Mouse (Mus musculus): ENCODE data around the gene Sepsecs. TPM values are rescaled to one million over a fixed set of nuclear protein-coding genes. Genes with fewer than 3 reads are reported as not detected.

The Sepsecs gene
- polyA plus RNA-seq, 1 experiment from 2014 or later = 7.0 TPM

GRCm38 (mm10) chr5:52641736-52642135 lies 27.8 kb downstream of the Sepsecs start:
- no peak for ATAC-seq (ENCODE audit: insufficient number of reproducible peaks, insufficient read depth, low FRiP score, low read depth)
- H3K9me3 ChIP-seq (ENCODE audit: control insufficient read depth, low read length) = 0 out of 2 replicates have a peak, but pooled peaks cover 5% of the 10 kb centered on the region
- no peak overlapping the region for H3K9ac ChIP-seq (ENCODE audit: low read length)
- no peaks in the 10 kb centered on the region for H3K27me3 ChIP-seq (ENCODE audit: control insufficient read depth, insufficient read depth, low read length)
- H3K4me2 ChIP-seq (ENCODE audit: low read length) = no peak overlapping the region
- no peak overlapping the region for H3K27ac ChIP-seq (replicated peaks in 1 of 2; ENCODE audit: control insufficient read depth in 1 of 2, insufficient read depth in 1 of 2, low read depth in 2 of 2, low read length in 2 of 2)
- peaks cover 58% of the 10 kb centered on the region for H3K36me3 ChIP-seq (ENCODE audit: control insufficient read depth, insufficient read depth, low read length)
- 93% methylated on average over 6 of the region's 6 CpGs for WGBS
- no peak overlapping the region for H3K4me3 ChIP-seq (ENCODE audit: control insufficient read depth in 1 of 2, insufficient read depth in 1 of 2, low read depth in 1 of 2, low read length in 2 of 2)
- no peaks in the 10 kb centered on the region for H3K4me1 ChIP-seq (ENCODE audit: control insufficient read depth in 2 of 2, insufficient read depth in 2 of 2, low read length in 2 of 2)

GRCm38 (mm10) chr5:52638916-52639315 lies 30.6 kb downstream of the Sepsecs start:
- no peak for ATAC-seq (ENCODE audit: insufficient number of reproducible peaks, insufficient read depth, low FRiP score, low read depth)
- 90% methylated on average over 8 of the region's 8 CpGs for WGBS
- no peaks in the 10 kb centered on the region; a peak in 2 of 4 replicates for H3K4me1 ChIP-seq (ENCODE audit: control insufficient read depth in 2 of 2, insufficient read depth in 2 of 2, low read length in 2 of 2)

GRCm38 (mm10) chr5:52638006-52638405 lies 31.5 kb downstream of the Sepsecs start:
- Histone ChIP-seq H3K9ac (ENCODE audit: low read length) (no peak overlapping the region), H3K9me3 (ENCODE audit: control insufficient read depth, low read length) (no peaks in the 10 kb centered on the region), H3K27me3 (ENCODE audit: control insufficient read depth, insufficient read depth, low read length) (no peaks in the 10 kb centered on the region), H3K4me1 (ENCODE audit: control insufficient read depth in 2 of 2, insufficient read depth in 2 of 2, low read length in 2 of 2) (no peaks in the 10 kb centered on the region; a peak in 2 of 4 replicates), H3K4me2 (ENCODE audit: low read length) (no peak overlapping the region), H3K27ac (replicated peaks in 1 of 2; ENCODE audit: control insufficient read depth in 1 of 2, insufficient read depth in 1 of 2, low read depth in 2 of 2, low read length in 2 of 2) (no peak overlapping the region), H3K4me3 (ENCODE audit: control insufficient read depth in 1 of 2, insufficient read depth in 1 of 2, low read depth in 1 of 2, low read length in 2 of 2) (no peak overlapping the region), H3K36me3 (ENCODE audit: control insufficient read depth, insufficient read depth, low read length) (peaks cover 22% of the 10 kb centered on the region)
- 88% methylated on average over 7 of the region's 7 CpGs for WGBS
- ATAC-seq (ENCODE audit: insufficient number of reproducible peaks, insufficient read depth, low FRiP score, low read depth) = no peak

More at GRCm38 (mm10) chr5:52638916-52639315, 30.6 kb downstream of the Sepsecs start:
- H3K9me3 ChIP-seq (ENCODE audit: control insufficient read depth, low read length) = no peaks in the 10 kb centered on the region
- no peak overlapping the region for H3K9ac ChIP-seq (ENCODE audit: low read length)
- no peak overlapping the region for H3K4me3 ChIP-seq (ENCODE audit: control insufficient read depth in 1 of 2, insufficient read depth in 1 of 2, low read depth in 1 of 2, low read length in 2 of 2)
- peaks cover 32% of the 10 kb centered on the region for H3K36me3 ChIP-seq (ENCODE audit: control insufficient read depth, insufficient read depth, low read length)
- no peak overlapping the region for H3K4me2 ChIP-seq (ENCODE audit: low read length)
- no peak overlapping the region for H3K27ac ChIP-seq (replicated peaks in 1 of 2; ENCODE audit: control insufficient read depth in 1 of 2, insufficient read depth in 1 of 2, low read depth in 2 of 2, low read length in 2 of 2)
- H3K27me3 ChIP-seq (ENCODE audit: control insufficient read depth, insufficient read depth, low read length) = no peaks in the 10 kb centered on the region

GRCm38 (mm10) chr5:52636923-52637322 lies 32.6 kb downstream of the Sepsecs start:
- Histone ChIP-seq H3K4me2 (ENCODE audit: low read length) (no peak overlapping the region), H3K4me1 (ENCODE audit: control insufficient read depth in 2 of 2, insufficient read depth in 2 of 2, low read length in 2 of 2) (no peaks in the 10 kb centered on the region; a peak in 2 of 4 replicates), H3K36me3 (ENCODE audit: control insufficient read depth, insufficient read depth, low read length) (peaks cover 12% of the 10 kb centered on the region), H3K27me3 (ENCODE audit: control insufficient read depth, insufficient read depth, low read length) (no peaks in the 10 kb centered on the region), H3K4me3 (ENCODE audit: control insufficient read depth in 1 of 2, insufficient read depth in 1 of 2, low read depth in 1 of 2, low read length in 2 of 2) (no peak overlapping the region), H3K9ac (ENCODE audit: low read length) (no peak overlapping the region), H3K9me3 (ENCODE audit: control insufficient read depth, low read length) (no peaks in the 10 kb centered on the region), H3K27ac (replicated peaks in 1 of 2; ENCODE audit: control insufficient read depth in 1 of 2, insufficient read depth in 1 of 2, low read depth in 2 of 2, low read length in 2 of 2) (no peak overlapping the region)
- 77% methylated on average over 6 of the region's 6 CpGs for WGBS
- ATAC-seq (ENCODE audit: insufficient number of reproducible peaks, insufficient read depth, low FRiP score, low read depth) = no peak

- no peak overlapping the region for H3K27ac ChIP-seq (replicated peaks in 1 of 2; ENCODE audit: control insufficient read depth in 1 of 2, insufficient read depth in 1 of 2, low read depth in 2 of 2, low read length in 2 of 2)
- 41% methylated on average over 11 of the region's 11 CpGs for WGBS
- no peaks in the 10 kb centered on the region; a peak in 2 of 4 replicates for H3K4me1 ChIP-seq (ENCODE audit: control insufficient read depth in 2 of 2, insufficient read depth in 2 of 2, low read length in 2 of 2)
- no peaks in the 10 kb centered on the region for H3K9me3 ChIP-seq (ENCODE audit: control insufficient read depth, low read length)
- H3K36me3 ChIP-seq (ENCODE audit: control insufficient read depth, insufficient read depth, low read length) = peaks cover 7% of the 10 kb centered on the region; the same call in 1 of the 2 replicates
- no peak for ATAC-seq (ENCODE audit: insufficient number of reproducible peaks, insufficient read depth, low FRiP score, low read depth)
- no peak overlapping the region for H3K4me3 ChIP-seq (ENCODE audit: control insufficient read depth in 1 of 2, insufficient read depth in 1 of 2, low read depth in 1 of 2, low read length in 2 of 2)
- H3K4me2 ChIP-seq (ENCODE audit: low read length) = no peak overlapping the region
- no peaks in the 10 kb centered on the region for H3K27me3 ChIP-seq (ENCODE audit: control insufficient read depth, insufficient read depth, low read length)
- H3K9ac ChIP-seq (ENCODE audit: low read length) = no peak overlapping the region
Observed at GRCm38 (mm10) chr5:52636025-52636755, 33.3 kb downstream of the Sepsecs start.

GRCm38 (mm10) chr5:52634017-52634416 lies 35.5 kb downstream of the Sepsecs start:
- Histone ChIP-seq H3K4me3 (ENCODE audit: control insufficient read depth in 1 of 2, insufficient read depth in 1 of 2, low read depth in 1 of 2, low read length in 2 of 2) (no peak overlapping the region), H3K9ac (ENCODE audit: low read length) (no peak overlapping the region), H3K27me3 (ENCODE audit: control insufficient read depth, insufficient read depth, low read length) (no peaks in the 10 kb centered on the region), H3K36me3 (ENCODE audit: control insufficient read depth, insufficient read depth, low read length) (no peaks in the 10 kb centered on the region), H3K4me2 (ENCODE audit: low read length) (no peak overlapping the region), H3K4me1 (ENCODE audit: control insufficient read depth in 2 of 2, insufficient read depth in 2 of 2, low read length in 2 of 2) (peaks cover 0 to under 1% of the 10 kb centered on the region in 2 experiments; a peak in 3 of 4 replicates), H3K9me3 (ENCODE audit: control insufficient read depth, low read length) (no peaks in the 10 kb centered on the region), H3K27ac (replicated peaks in 1 of 2; ENCODE audit: control insufficient read depth in 1 of 2, insufficient read depth in 1 of 2, low read depth in 2 of 2, low read length in 2 of 2) (no peak overlapping the region)
- 18% methylated on average over 8 of the region's 8 CpGs for WGBS
- ATAC-seq (ENCODE audit: insufficient number of reproducible peaks, insufficient read depth, low FRiP score, low read depth) = no peak

GRCm38 (mm10) chr5:52630541-52630940 lies 39.0 kb downstream of the Sepsecs start:
- ATAC-seq (ENCODE audit: insufficient number of reproducible peaks, insufficient read depth, low FRiP score, low read depth) = no peak
- no peak overlapping the region for H3K4me2 ChIP-seq (ENCODE audit: low read length)
- WGBS = 90% methylated on average over 1 of the region's 1 CpGs
- no peak overlapping the region for H3K9ac ChIP-seq (ENCODE audit: low read length)
- H3K27me3 ChIP-seq (ENCODE audit: control insufficient read depth, insufficient read depth, low read length) = no peaks in the 10 kb centered on the region
- H3K36me3 ChIP-seq (ENCODE audit: control insufficient read depth, insufficient read depth, low read length) = no peaks in the 10 kb centered on the region
- peaks cover 11 to 19% of the 10 kb centered on the region in 2 experiments for H3K4me1 ChIP-seq (ENCODE audit: control insufficient read depth in 2 of 2, insufficient read depth in 2 of 2, low read length in 2 of 2)
- H3K4me3 ChIP-seq (ENCODE audit: control insufficient read depth in 1 of 2, insufficient read depth in 1 of 2, low read depth in 1 of 2, low read length in 2 of 2) = no peak overlapping the region
- no peak overlapping the region for H3K27ac ChIP-seq (replicated peaks in 1 of 2; ENCODE audit: control insufficient read depth in 1 of 2, insufficient read depth in 1 of 2, low read depth in 2 of 2, low read length in 2 of 2)
- no peaks in the 10 kb centered on the region for H3K9me3 ChIP-seq (ENCODE audit: control insufficient read depth, low read length)
